Mouse (Mus musculus): ENCODE data around the gene Slpi.
"Not testable (repeated sequence)": the region's sequence is repeated elsewhere in the genome, so short reads cannot be mapped to it uniquely, and the experiment has no call there.

The Slpi gene

GRCm38 (mm10) chr2:164373187-164373586 lies 15.7 kb downstream of the Slpi start:
- peak; percentile 36 to 64 for DNase-seq

- DNase-seq, result no peak
These were observed 16.4 kb downstream of the Slpi start for GRCm38 (mm10) chr2:164372408-164373053.

- DNase-seq, result no peak
These were observed 17.5 kb downstream of the Slpi start for GRCm38 (mm10) chr2:164371371-164371770.

GRCm38 (mm10) chr2:164368620-164369105 lies 20.2 kb downstream of the Slpi start:
- no peak for DNase-seq

DNA sequence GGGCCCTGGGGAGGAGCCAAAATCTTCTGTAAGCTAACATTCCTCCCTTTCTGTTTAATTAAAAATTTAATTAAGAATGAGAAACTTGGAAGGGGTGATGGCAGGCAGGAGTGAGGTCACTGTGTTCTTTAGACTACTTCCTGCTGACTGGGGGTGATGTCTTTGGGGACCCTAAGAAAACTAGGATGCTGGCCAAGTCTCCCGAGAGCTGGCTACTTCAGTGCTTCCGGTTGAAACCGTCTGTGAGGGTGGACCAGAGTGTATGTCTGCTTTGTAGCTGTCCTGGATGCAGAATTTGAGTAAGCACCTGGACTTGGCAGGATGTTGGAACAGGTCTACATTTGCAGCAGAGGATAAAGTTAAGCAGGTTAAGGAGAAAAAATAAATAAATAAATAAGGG lies 21.9 kb downstream of the Slpi start:
- DNase-seq, result no peak

- DNase-seq, result peak in 1 of 2 experiments; percentile 44
These were observed 27.8 kb downstream of the Slpi start for GRCm38 (mm10) chr2:164360974-164361657.

GRCm38 (mm10) chr2:164359668-164360067 lies 29.2 kb downstream of the Slpi start:
- DNase-seq, result no peak

DNA sequence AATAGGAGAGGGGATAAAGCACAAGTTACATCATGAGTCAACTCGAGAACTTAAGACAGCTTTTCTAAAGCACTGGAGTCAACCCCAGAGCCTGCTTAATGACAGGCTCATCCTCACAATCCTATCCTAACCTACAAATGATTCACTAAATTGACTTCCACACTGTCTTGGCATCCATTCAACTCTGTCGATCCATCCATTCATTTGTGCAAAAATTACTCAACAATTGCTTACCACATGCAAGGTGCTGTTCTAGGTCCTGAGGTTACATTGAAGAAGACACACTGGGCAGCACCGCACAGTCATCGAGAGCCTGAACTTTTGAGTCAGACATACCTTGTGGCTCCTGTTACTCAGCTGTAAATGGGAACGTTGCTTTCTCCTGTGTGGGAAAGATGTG lies 29.9 kb downstream of the Slpi start:
- no peak for DNase-seq

GRCm38 (mm10) chr2:164358373-164358772 lies 30.5 kb downstream of the Slpi start:
- DNase-seq, result no peak

DNA sequence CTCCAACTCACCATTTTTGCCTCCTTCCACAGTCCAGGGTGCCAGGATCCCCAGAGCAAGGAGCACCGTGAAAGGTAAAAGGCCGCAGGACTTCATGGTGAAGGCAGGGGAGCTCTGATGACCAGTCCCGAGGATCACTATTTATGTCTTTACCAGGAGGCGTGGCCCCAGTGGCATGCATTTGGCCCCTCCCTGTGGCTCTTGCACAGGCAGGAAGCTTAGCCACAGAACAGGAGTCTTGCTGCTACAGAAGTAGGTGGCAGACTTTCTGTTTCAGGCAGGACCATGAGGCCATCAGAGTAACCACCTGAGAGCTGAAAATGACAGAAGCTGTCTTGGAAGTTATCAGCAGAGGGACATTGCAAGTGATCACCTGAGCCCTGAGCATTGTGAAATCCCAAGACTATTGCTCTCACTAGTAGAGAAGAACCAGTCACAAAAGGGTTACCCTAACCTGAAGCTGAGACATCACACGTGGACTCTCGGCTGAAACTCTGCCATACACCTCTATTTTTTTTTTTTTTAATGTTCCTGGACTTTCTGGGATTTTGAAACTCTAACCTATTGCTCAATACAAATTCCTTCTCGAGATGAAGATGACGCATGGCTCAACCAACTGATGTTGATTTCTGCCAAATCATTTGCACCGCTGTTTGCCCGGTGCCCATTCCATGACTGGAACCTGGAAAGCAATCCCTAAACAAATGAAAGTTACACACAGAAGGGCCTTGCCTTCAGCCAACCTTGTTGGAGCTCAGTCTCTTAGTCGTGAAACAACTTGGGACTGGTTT lies 32.5 kb downstream of the Slpi start:
- peak; percentile 50 to 67 for DNase-seq

DNA sequence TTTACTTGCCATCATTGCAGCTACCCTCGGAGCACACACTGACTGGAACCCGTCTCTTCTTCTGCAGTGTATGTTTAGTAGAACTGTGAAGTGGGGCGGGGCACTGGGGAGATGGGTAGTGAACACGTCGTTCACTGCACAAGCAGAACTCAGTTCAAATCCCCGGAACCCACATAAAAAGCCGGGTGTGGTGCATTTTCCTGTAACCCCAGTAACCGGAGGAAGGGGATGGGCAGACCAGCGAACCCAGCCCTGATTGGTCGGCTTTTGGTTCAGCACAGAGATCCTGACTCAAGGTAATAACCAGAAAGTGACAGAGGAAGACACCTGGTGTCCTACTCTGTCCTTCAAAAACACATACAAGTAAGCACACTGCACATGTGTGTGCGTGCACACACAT lies 35.5 kb downstream of the Slpi start:
- no peak for DNase-seq

DNA sequence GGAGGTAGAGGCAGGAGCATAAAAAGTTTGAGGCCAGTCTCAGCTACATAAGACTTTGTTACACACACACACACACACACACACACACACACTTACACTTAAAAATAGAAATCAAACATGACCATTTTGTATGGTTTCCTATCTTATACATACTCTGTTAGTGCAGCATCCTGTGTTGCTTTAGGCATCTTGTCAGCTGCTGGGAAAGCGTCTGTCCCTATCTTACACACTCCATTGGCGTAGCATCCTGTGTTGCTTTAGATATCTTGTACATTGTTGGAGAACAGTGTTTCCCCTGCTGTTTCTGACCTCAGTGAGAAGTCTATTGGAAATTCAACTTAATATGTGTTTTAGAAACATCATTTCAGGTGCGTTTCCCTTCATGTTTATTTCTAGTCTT lies 36.2 kb downstream of the Slpi start:
- no peak for DNase-seq

DNA sequence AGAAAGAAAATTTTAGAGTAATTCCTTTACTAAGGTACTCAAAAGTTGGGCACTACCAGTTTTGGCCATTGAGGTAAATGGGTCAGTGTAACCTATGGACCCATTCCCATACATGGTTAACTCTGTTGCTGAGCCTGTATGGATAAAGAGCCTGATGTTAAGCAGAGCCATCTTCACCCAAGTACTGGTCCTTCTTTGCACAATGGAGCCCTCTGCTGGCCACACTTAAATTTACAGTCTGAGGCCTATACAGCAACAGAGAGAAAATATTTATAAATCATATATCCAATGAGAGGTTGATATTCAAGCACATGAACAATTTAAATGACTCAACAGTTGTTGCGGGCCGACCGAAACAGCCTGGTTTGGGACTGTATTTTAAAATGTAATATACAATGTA lies 39.9 kb downstream of the Slpi start:
- DNase-seq, result no peak

GRCm38 (mm10) chr2:164347697-164348096 lies 41.2 kb downstream of the Slpi start:
- not testable (repeated sequence) for DNase-seq

- not testable (repeated sequence) for DNase-seq
These were observed 45.2 kb downstream of the Slpi start for GRCm38 (mm10) chr2:164343732-164344131.

DNA sequence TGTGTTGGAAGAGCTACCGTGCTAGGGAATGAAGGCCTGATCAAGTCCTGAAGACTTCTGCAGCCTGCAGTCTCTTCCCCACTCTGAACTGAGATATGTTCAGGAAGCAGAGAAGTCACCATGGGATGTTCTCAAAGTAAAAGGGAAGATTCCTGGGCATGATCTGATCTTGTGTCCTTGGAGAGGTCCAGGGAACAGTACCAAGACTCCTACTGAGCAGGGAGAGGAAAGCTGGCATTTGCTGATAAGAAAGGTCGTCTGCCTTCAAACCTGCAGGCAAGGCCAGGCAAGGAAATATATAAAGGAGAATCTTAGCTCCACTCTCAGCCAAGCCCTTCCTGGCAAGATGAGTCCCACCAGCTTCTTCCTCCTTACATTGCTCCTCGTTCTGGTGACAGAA lies 56.5 kb downstream of the Slpi start, which contains the start of gene Svs5:
Svs5 (plus strand) TSS at position 301 of the 400 bp plus-strand sequence.
- DNase-seq, result not testable (repeated sequence)

- DNase-seq, result no peak
These were observed 67.9 kb downstream of the Slpi start for GRCm38 (mm10) chr2:164320983-164321382.

GRCm38 (mm10) chr2:164316451-164316850 lies 72.4 kb downstream of the Slpi start, which contains the start of gene Svs6:
Gene Svs6 (plus strand): TSS chr2:164316751.
- not testable (repeated sequence) for DNase-seq

GRCm38 (mm10) chr2:164315460-164315859 lies 73.4 kb downstream of the Slpi start:
- not testable (repeated sequence) for DNase-seq

DNA sequence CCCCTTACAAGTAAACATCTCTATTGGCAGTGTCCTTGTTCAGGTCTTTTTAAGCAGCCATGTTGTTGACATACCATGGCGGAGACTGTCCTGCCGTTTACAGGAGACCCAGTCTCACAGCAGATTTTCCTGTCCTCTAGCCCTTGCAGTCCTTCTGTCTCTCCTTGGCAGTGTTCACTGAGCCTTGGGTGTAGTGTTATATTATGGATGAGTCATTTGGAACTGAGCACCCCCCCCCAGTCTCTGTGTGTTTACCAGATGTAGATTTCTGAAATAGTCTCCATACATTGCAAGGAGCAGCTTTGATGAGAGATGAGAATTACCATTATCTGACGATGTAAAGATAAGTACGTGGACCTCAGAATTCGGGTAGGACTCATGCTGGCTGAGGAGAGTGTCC lies 76.3 kb downstream of the Slpi start:
- DNase-seq, result no peak
